Mouse (Mus musculus): ENCODE measurements around the gene Rab31.
"Not testable (repeated sequence)": the region's sequence is repeated elsewhere in the genome, so short reads cannot be mapped to it uniquely, and the experiment has no call there.

Gene Rab31

DNA sequence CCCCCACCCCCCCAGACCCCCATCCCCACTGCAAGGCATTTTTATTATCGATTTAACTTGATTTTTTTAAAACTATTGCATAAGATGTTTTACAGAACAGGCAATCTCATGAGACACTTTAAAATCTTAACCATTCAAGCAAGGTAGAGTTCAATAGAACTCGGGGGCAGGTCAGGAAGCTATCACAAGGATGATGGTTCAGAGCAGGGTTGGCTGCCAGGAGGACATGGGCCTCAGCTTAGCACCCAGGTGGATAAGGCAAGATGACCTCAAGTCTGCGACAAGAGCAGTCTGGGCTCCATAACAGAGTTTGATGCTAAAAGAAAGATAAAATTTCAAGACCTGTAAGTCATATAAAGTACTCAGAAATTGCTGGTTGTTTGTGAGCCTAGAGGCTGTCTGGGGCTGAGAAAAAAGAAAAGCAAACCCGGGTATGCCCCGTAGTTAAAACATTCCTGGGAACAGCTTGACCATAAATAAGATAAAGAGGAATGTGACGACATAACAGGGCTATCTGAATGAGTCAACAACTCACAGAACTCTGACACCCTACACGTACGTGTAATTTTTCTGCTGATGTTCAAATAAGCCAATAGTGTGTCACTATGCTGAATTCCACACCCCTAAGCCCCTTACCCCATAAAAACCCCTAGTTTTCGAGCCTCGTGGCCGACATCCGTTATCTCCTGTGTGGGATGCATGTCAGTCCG is 143.6 kb downstream of the Rab31 start:
- not testable (repeated sequence) for DNase-seq (ENCODE audit: low spot score in 2 of 2)

DNA sequence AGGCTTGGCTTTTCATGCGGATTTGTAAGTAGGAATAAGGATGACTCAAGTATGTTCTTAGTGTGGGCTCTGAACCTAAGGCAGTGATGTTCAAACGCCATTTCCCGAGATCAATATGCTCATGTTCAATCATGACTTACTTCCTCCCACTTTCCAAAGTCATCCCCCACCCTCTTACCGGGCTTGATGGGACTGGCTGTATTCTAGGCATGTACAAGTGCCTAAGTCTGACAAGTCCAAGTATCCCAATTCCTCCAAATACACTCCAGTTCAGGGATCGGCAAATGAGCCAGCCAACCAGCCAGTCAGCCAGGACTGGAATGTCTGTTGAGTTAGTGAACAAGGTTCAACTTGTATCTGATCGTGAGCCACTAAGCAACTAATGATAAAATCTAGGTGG is 146.3 kb downstream of the Rab31 start:
- no peak for DNase-seq (ENCODE audit: low spot score in 2 of 2)

DNA sequence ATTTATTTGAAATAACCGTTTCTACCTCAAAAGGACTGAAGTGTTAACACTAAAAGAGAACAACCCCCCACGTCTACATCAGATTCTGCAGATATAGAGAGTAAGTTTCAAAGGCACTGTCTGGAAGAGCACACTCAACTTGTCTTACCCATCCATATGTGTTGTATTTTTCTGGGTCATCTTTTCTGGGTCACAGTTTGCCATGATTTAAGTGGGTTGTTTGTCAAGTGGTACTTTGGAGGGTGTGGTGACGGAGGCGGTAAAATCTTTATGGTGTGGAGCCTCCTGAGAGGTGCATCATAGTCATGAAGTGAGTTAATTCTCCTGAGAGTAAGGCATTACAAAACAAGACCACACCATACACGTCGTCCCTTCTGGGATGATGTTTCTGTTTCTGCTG is 147.0 kb downstream of the Rab31 start:
- no peak for DNase-seq (ENCODE audit: low spot score in 2 of 2)

- no peak for DNase-seq (ENCODE audit: low spot score in 2 of 2)
Observed at GRCm38 (mm10) chr17:65623130-65623529, 149.4 kb downstream of the Rab31 start.

DNA sequence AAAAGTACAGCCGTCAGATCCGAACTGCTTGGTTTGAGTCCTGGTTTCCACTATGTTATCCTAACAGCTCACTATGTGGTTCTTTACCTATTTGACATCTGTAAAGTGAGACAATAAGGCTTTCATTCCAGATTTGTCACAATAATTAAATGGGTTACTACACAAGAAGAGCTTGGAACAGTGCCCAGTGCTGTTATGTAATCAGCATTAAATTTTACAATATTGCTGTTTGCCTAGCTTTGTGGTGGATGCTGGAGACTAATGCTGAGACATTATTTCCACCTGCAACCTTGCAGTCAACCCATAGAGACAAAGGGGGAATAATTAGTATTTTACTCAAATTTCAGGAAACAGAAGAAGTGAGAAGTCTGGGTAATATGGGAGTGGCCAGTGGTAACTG is 154.1 kb downstream of the Rab31 start:
- DNase-seq (ENCODE audit: low spot score in 2 of 2) = no peak

DNA sequence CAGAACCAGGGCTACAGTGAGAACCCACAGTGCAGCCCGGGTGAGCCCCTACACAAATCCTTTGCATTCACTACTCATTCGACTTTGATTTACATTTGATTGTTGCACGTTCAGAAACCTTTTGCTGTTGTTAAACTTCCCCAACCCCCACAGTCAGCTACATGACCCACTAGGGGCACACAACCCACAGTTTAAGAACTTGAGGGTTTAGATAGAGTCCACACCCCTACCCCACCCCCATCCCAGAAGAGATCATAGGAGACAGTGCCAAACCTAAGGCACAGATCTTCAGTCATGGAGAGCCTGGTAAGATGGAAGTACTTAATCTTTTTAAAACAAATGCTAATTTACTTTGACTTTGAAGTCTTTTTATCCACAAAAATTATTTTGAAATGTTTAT is 156.9 kb downstream of the Rab31 start:
- DNase-seq (ENCODE audit: low spot score in 2 of 2) = no peak

- no peak for DNase-seq (ENCODE audit: low spot score in 2 of 2)
Observed at GRCm38 (mm10) chr17:65614431-65614830, 158.1 kb downstream of the Rab31 start.

DNA sequence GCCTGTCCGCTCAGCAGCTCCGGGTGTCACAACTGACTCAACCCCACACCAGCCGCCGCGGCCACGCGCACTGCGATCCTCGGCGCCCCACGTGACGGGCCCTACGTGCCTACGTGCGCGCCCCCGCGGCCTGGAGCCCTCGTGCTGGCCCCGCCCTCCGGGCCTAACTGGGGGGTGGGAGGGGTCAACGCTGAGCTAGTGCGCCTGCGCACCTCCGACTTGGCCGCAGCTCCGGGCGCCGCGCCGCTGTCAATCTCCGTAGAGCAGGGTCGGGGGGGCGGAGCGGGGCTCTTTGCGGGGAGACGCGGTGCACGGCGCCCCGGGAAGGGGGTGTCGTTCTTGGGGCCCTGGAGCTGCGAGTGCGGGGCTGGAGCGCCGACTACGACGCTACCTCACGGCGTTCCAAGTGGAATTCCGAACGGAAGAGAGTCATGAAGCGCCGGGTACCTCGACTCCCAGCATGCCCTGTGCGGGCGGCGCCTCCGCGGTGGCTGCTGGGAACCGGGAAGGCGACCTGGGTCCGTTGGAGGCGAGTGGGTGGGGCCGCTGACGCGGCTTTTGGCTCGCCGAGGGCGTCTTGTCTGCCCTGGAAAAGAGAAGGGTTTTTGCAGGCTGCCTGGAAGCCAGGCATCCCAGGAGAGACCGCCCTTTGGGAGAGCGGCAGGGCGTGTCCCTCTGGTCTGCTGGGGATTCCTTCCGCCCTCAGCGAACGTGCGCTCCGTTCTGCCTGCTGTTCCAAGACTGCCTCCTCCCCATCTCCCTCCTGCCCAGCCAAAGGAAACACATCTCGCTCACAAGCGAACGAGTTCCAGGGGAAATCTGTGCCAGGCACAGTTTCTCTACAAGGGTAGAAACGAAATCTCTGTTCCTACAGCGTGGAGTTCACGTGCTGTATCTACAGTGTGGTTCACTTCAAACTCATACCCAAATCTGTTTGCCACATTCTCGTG is 158.8 kb downstream of the Rab31 start, which contains the start of gene Vapa:
TSS of gene Vapa (minus strand) at position 93 of the 950 bp plus-strand sequence.
- peak; percentile 98 to 99 for DNase-seq (ENCODE audit: low spot score in 2 of 2)

DNA sequence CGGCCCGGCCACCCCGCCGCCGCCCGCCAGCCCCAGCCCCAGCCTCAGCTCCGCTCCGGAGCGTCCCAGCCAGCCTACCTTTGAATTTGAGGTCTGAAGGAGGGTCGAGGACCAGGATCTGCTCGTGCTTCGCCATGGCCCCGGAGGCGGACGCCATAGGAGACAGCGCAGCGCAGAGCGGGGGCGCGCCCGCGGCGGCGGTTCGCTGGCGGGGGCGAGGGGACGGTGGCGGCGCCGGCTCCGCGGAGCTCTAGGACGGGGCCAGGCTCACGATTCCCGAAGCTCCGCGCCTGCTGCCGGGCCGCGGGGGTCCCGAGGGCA is 159.4 kb downstream of the Rab31 start:
- no peak for DNase-seq (ENCODE audit: low spot score in 2 of 2)

DNA sequence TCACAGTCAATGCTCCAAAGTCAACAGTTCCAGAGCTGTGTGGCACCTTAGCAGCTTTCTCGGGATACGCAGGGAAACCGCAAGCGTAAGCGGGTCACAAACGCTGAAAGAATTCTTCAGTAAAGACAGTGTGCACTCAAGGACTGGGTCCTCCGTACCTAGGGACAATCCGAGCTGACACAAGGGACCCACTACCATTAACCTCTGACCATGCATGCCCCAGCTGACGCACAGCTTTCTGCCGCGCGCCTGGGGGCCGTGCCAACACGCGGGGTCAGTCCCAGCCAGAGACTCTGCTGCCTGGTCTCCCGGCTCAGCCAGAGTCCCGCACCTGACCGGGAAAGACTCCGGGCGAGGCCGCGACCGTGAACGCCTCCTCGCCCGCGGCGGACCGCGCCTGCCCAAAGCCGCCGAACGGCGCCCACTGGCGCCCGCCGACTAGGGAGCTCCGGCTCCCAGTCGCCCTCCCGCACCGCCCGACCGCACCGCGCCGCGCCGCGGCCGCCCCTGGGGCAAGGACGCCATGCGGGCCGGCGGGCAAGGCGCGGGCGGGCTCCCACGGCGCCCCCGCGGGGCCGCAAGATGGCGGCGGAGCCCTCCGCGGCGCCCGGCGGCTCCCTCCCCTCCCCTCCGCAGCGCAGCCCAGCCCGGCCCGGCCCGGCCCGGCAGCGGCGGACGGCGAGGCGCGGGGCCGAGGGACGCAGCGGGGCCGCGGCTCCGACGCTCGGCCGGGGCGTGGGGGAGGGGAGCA is 160.0 kb downstream of the Rab31 start:
- DNase-seq (ENCODE audit: low spot score in 2 of 2) = peak; percentile 28 to 33

- no peak for DNase-seq (ENCODE audit: low spot score in 2 of 2)
Observed at GRCm38 (mm10) chr17:65611721-65612120, 160.8 kb downstream of the Rab31 start.

DNA sequence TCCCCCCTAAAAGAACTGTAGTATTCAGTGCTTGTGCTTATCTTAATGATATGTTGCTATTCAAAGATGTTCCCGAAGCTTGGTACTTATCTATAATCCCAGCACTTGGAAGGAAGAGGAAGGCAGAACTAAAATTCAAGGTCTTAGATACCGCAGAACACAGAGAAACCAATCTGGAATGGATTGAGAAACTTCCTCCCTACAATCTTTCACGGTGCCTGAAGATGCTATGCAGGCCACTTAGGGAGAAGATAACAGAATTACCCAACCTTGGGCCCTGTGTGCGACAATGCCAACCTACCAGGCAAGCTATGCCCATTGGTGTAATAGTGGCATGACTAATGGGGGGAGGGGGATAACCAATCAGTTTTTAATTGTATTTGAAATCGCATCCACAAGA is 163.8 kb downstream of the Rab31 start:
- no peak for DNase-seq (ENCODE audit: low spot score in 2 of 2)

- no peak for DNase-seq (ENCODE audit: low spot score in 2 of 2)
Observed at GRCm38 (mm10) chr17:65608312-65608687, 164.3 kb downstream of the Rab31 start.

DNA sequence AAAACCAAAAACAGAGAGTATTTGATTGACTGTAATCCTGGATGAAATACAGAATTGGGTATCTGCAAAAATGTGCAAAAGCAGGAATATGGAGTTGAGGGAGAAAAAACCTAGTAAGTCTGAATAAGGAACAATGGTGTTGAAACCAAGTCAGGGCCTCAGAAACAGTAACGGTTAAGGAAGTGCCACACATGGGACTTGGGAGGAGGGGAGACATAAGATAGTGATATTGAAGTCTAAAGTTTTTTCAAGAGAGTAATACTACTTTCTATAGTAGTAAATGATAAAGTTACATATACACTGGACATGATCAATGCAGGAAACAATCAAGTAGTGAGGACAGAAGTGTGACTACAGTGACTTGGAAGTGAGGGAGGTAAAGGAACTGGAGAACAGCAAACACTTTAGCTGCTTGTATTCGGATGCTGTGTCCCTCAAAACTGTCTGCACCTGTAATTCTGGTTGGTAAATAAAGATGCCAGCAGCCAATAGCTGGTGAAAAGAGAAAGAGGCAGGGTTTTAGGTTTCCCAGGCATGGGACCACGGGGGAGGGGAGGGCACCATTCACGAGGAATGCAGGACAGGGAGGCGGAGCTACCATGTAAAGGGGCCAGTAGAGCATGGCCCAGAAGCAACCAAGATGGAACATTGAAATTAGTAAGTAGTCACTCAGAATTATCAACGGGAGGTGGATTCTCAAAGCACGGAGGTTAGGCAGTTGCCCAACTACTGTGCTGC is 164.8 kb downstream of the Rab31 start:
- no peak for DNase-seq (ENCODE audit: low spot score in 2 of 2)

DNA sequence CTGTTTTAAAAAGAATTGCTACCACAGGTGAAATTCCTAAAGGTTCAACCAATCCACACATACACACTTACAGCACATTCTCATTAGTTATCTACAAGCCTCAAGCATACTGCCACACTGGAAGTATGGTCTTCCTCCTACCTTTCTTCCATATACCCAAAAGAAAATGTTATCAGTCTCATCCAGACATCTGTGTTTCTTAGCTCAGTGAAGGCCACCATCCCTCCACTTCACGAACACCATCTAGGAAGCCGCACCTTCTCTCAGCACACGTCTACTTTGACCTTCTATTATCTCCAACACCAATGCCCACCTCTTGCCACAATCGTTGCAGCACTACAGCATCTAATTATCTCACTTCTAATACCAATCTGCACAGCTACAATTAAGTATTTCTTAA is 166.5 kb downstream of the Rab31 start:
- DNase-seq (ENCODE audit: low spot score in 2 of 2) = no peak

DNA sequence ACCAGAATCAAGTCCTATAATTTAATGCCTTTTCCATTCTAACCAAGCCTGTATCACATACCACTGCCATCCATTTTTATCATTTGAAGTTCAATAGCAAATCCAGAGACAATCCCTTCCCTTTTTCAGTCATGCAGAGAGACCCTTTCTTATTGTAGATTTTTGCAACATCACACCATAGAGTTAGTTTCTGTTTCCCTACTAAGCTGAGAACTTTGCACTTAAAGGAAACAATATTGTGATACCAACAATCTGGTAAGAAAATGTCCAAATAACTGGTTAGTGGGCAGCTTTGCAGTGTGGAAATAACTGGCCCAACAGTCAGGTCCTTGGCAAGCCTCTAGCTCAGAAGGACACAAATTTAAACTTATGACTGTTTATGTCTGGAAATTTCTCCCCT is 167.7 kb downstream of the Rab31 start:
- no peak for DNase-seq (ENCODE audit: low spot score in 2 of 2)

- no peak for DNase-seq (ENCODE audit: low spot score in 2 of 2)
Observed at GRCm38 (mm10) chr17:65604315-65604714, 168.2 kb downstream of the Rab31 start.

All from thymus, postnatal 10 days (tissue).